Mouse (Mus musculus) testis, postnatal 10 days (tissue): Measurements from ENCODE around the gene Clpb.
A peak's percentile ranks its signal among the peaks of the same experiment; 100 is the strongest.

ENCODE experiments used
- DNase-seq: peaks from one replicate; pipeline ENCODE4 v3.0.0; 2021; ENCODE audit warnings: low spot score

Clpb gene

GRCm38 (mm10) chr7:101676033-101676761 lies 12.8 kb downstream of the Clpb start:
- no peak for DNase-seq

- no peak for DNase-seq
Measured at GRCm38 (mm10) chr7:101676762-101677308, 13.4 kb downstream of the Clpb start.

GRCm38 (mm10) chr7:101679591-101679990 lies 16.2 kb downstream of the Clpb start:
- DNase-seq: peak; percentile 89

GRCm38 (mm10) chr7:101680961-101681360 lies 17.5 kb downstream of the Clpb start:
- DNase-seq: no peak

GRCm38 (mm10) chr7:101681565-101682071 lies 18.2 kb downstream of the Clpb start:
- DNase-seq: no peak

- no peak for DNase-seq
Measured at GRCm38 (mm10) chr7:101682886-101683285, 19.5 kb downstream of the Clpb start.

- DNase-seq: no peak
Measured at GRCm38 (mm10) chr7:101683976-101684630, 20.7 kb downstream of the Clpb start.

- DNase-seq: no peak
Measured at GRCm38 (mm10) chr7:101684671-101685070, 21.2 kb downstream of the Clpb start.

- no peak for DNase-seq
Measured at GRCm38 (mm10) chr7:101687144-101687543, 23.7 kb downstream of the Clpb start.

- no peak for DNase-seq
Measured at GRCm38 (mm10) chr7:101690471-101690870, 27.0 kb downstream of the Clpb start.

GRCm38 (mm10) chr7:101691863-101692262 lies 28.4 kb downstream of the Clpb start:
- no peak for DNase-seq

- DNase-seq: no peak
Measured at GRCm38 (mm10) chr7:101692446-101692845, 29.0 kb downstream of the Clpb start.

- no peak for DNase-seq
Measured at GRCm38 (mm10) chr7:101695483-101695882, 32.0 kb downstream of the Clpb start.

- DNase-seq: no peak
Measured at GRCm38 (mm10) chr7:101696931-101697723, 33.7 kb downstream of the Clpb start.

GRCm38 (mm10) chr7:101700296-101700695 lies 36.9 kb downstream of the Clpb start:
- DNase-seq: no peak

GRCm38 (mm10) chr7:101702706-101703105 lies 39.3 kb downstream of the Clpb start:
- DNase-seq: no peak

- no peak for DNase-seq
Measured at GRCm38 (mm10) chr7:101709586-101709985, 46.2 kb downstream of the Clpb start.

- DNase-seq: no peak
Measured at GRCm38 (mm10) chr7:101710236-101710635, 46.8 kb downstream of the Clpb start.

GRCm38 (mm10) chr7:101713828-101714400 lies 50.5 kb downstream of the Clpb start:
- no peak for DNase-seq

- no peak for DNase-seq
Measured at GRCm38 (mm10) chr7:101715041-101715551, 51.7 kb downstream of the Clpb start.

- no peak for DNase-seq
Measured at GRCm38 (mm10) chr7:101720356-101720755, 56.9 kb downstream of the Clpb start.

- peak; percentile 59 for DNase-seq
Measured at GRCm38 (mm10) chr7:101725081-101725480, 61.6 kb downstream of the Clpb start.
